Mouse (Mus musculus) kidney, postnatal 14 days (tissue): ENCODE data around the gene Acly.

ENCODE experiments used
- DNase-seq: peaks from one replicate; pipeline ENCODE4 v3.0.0; 2022; ENCODE audit warnings: mixed read lengths

Acly gene

GRCm38 (mm10) chr11:100527458-100528374 is at the start of gene Acly:
Acly (minus strand) TSS chr11:100528000.
- peak; percentile 99 for DNase-seq

GRCm38 (mm10) chr11:100576256-100576655 is 48.5 kb upstream of the Acly start:
- no peak for DNase-seq

DNA sequence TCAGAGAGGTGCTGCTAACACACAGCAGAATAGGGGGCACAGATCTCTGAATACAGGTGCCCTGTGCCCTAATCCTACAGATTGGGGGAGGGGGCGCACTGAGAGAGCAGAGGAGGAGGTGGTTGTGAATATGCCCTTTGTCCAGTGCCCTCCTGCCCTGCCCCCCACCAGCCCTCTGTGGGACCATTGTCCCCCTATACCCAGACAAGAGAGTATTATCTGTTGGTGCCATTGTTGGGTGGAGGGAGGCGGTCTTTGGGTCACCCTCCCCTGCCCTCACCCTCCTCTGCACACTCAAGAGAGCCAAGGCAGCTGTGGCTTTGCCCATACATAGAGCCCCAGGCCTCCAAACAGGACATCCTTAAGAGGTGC is 47.7 kb upstream of the Acly start:
- DNase-seq: no peak

- peak; percentile 89 for DNase-seq
Observed at GRCm38 (mm10) chr11:100574708-100575483, 47.1 kb upstream of the Acly start, which contains the start of gene Cnp. Cnp (plus strand) TSS chr11:100574904.

- DNase-seq: no peak
Observed at GRCm38 (mm10) chr11:100574188-100574587, 46.4 kb upstream of the Acly start.

- DNase-seq: no peak
Observed at GRCm38 (mm10) chr11:100571202-100571567, 43.4 kb upstream of the Acly start.

GRCm38 (mm10) chr11:100570430-100571201 is 42.8 kb upstream of the Acly start:
- DNase-seq: peak; percentile 85

GRCm38 (mm10) chr11:100569789-100570188 is 42.0 kb upstream of the Acly start:
- DNase-seq: no peak

- no peak for DNase-seq
Observed at GRCm38 (mm10) chr11:100568692-100569091, 40.9 kb upstream of the Acly start.

GRCm38 (mm10) chr11:100567815-100568245 is 40.0 kb upstream of the Acly start:
- peak; percentile 62 for DNase-seq

GRCm38 (mm10) chr11:100567229-100567628 is 39.4 kb upstream of the Acly start:
- no peak for DNase-seq

- DNase-seq: no peak
Observed at GRCm38 (mm10) chr11:100564703-100565102, 36.9 kb upstream of the Acly start.

DNA sequence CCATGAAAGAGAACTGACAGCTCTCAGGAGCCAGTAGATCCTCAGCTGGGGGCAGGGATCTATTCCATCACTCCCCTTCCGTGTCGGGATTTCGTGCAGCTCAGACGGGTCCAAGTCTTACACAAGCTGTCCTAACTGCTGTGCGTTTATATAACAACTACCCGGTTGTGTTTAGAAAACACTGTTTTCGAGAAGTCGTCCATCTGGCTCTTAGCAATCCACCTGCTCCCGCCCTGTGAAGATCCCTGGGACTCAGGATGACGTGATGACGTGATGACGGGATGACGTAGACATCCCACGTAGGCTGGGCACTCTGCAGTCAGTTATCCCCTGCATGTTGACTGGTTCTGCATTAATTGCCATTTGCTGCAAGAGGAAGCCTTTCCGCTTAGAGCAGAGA is 36.5 kb upstream of the Acly start:
- DNase-seq: no peak

DNA sequence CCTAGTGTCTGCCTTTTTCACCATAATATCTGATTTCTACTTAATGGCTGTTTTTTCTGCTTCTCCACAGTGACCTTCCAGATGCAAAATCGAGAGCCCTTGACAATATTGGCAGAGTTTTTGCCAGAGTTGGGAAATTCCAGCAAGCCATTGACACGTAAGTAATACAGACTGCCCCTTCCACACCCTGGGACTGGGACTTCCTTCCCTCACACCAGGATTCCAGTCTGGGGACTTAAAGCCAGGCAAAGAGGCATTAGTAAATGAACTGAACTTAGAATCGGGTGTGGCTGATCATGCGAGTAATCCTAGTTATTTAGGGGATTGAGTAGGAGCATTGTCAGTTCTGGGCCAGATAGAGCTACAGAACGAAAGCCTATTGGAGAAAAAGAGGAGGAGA is 33.9 kb upstream of the Acly start:
- no peak for DNase-seq

GRCm38 (mm10) chr11:100559476-100559875 is 31.7 kb upstream of the Acly start:
- DNase-seq: no peak

GRCm38 (mm10) chr11:100557563-100557962 is 29.8 kb upstream of the Acly start:
- no peak for DNase-seq

- peak; percentile 76 for DNase-seq
Observed at GRCm38 (mm10) chr11:100555583-100555982, 27.8 kb upstream of the Acly start.

DNA sequence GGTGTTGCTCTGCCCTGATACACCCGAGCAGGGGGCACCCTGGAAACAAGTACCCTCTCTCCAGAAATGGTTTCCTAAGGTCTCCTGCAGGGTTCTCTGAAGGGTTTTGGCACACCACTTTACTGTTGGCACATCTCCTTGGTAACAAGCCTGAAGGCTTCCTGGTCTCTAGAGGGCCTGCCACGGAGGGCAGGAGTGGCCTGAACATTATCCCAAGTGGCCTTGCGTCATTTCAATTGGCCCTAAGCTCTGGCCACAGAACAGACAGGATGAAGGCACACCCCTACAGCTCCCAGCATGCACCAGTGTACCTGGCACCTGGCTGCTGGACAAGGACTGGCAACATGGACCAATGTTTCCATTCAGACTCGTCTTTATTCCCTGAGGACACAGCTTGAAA is 25.0 kb upstream of the Acly start:
- DNase-seq: no peak

GRCm38 (mm10) chr11:100550101-100550500 is 22.3 kb upstream of the Acly start:
- DNase-seq: no peak

DNA sequence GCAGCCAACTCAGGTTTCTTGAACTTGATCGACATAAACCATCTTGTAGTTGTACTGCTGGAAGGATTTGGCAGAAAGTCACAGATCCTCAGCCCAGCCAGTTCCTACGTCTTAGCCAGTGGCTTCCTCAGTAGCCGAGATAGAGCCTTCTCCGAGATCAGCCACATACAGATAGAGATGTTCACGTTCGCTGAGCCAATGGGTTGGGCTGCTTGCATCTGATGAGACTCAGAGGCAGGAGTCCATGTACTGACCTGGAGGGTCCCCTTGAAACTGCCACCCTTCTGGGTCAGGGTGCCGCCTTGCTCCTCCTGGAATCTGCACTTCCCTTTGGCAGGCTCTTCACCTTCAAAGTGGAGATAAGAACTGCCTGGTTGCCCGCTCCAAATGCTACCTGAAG is 21.7 kb upstream of the Acly start:
- DNase-seq: no peak

DNA sequence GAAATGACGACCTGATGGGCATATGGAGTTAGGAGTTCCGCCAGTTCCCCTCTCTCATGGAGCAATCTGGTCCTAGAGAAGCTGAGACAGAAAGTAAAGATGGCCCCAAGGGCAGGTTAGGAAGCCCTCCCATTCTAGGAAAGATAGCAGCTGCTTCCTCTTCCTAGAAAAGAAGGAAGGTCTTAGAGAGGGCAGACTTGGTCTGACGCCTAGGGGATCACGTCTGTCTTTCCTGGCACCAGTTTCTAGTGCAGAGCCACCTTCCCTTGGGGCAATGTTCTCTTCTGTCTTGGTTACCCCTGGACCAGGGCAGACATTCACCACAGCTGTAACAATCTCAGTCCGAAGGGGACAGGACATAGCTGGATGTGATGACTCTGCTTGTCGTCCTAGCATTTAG is 20.3 kb upstream of the Acly start:
- no peak for DNase-seq

DNA sequence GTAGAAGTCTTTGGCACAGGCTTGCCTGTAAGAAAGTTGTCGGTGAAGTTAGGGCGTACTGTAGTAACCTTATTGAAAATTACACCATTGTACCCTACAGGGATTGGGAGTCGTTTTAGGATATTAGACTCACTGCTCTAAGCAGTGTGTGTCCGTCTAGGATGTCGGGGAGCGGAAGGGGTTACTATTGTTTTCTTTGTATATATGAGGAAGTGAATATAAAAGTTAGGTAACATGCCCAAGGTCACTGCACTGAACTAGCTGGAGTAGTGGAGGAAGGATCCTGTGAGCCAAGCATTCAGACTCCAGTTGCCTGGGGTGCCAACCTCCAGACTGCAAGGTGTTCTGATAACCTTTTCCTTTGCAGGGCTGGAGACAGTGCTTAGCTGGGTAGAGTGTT is 19.2 kb upstream of the Acly start:
- no peak for DNase-seq

DNA sequence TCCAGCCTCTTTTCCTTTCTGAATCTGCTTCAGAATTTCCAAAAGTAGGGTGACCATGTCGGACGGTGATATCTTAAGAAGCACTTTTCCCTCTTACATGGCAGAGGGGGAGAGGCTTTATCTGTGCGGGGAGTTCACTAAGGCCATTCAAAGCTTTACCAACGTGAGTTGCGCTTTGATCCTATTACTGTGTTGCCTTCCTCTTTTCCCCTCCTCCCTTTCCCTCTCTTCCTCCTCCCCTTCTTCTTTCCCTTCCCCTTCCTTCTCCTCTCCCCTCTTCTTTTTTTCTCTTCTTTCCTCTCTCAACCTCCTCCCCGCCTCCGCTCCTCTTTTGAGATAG is 17.9 kb upstream of the Acly start:
- DNase-seq: no peak
